Mouse (Mus musculus) midbrain, embryonic 10.5 days (tissue): ENCODE measurements around the gene Atxn7l1. TPM values are rescaled to one million over a fixed set of nuclear protein-coding genes. Genes with fewer than 3 reads are reported as not detected.

Experiments used
- DNase-seq: peaks from one replicate; pipeline ENCODE4 v3.0.0-alpha.2; 2017; ENCODE audit warnings: low spot score
- H3K27ac ChIP-seq: fragments of 300-500 bp; sonication (generic); replicated peaks from 2 replicates; pipeline ENCODE4 v1.5.1; 2016; ENCODE audit warnings: mild to moderate bottlenecking
- H3K27me3 ChIP-seq: fragments of 300-500 bp; sonication (generic); 2 replicates; pipeline ENCODE4 v1.6.1; 2016; ENCODE audit warnings: low read depth, mild to moderate bottlenecking; ENCODE audit not compliant: poor library complexity, severe bottlenecking
- H3K36me3 ChIP-seq: fragments of 300-500 bp; sonication (generic); 2 replicates; pipeline ENCODE4 v1.6.1; 2016; ENCODE audit warnings: mild to moderate bottlenecking, moderate library complexity
- H3K4me1 ChIP-seq: fragments of 300-500 bp; sonication (generic); 2 replicates; pipeline ENCODE4 v1.6.1; 2016
- H3K4me3 ChIP-seq: fragments of 300-500 bp; sonication (generic); 2 replicates; pipeline ENCODE4 v1.5.1; 2016; ENCODE audit warnings: mild to moderate bottlenecking, moderate library complexity
- H3K9me3 ChIP-seq: fragments of 300-500 bp; sonication (generic); replicated peaks from 2 replicates; pipeline ENCODE4 v1.6.1; 2016; ENCODE audit warnings: mild to moderate bottlenecking
- WGBS: fragments of 180-500 bp; shearing (Covaris S2); methylation state at CpG from one replicate; pipeline ENCODE4 v1.1.7; 2016; 5-methylcytosine and 5-hydroxymethylcytosine counted together
- polyA plus RNA-seq: library from polyadenylated mRNA; unstranded; fragments of >200 nt; fragmentation: Nextera tagmentation; extraction: Ambion mirVana; gene quantifications from 2 replicates; pipeline ENCODE4 v1.2.1, GENCODE M21; 2016

Atxn7l1 gene
- polyA plus RNA-seq, 1 experiment from 2014 or later: 10.0 TPM

DNA sequence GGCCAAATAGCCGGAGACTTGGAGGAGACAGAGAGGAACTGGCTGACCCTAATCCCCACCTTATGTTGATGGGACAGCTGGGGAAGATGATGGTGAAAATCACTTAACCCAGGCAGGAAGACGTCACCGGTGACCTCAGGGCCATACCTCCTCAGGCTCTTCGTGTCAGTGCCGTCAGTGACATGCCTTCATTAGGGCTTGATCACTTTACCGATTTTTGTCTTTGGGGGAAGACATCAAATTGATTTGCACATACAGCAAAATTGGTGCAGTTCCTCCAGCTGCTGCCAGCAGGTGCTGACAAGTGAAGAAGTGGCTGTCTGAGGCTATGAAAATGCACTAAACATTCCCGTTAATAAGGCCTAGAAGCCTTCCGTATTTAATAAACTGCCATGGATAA is 103.9 kb downstream of the Atxn7l1 start:
- H3K27me3 ChIP-seq: no peaks in the 10 kb centered on the region
- DNase-seq: no peak
- 89% methylated on average over 8 of the region's 8 CpGs for whole genome bisulfite sequencing
- H3K36me3 ChIP-seq: peaks cover 9% of the 10 kb centered on the region
- no peak overlapping the region for H3K27ac ChIP-seq
- no peak overlapping the region for H3K4me3 ChIP-seq
- H3K4me1 ChIP-seq: peaks cover 16% of the 10 kb centered on the region
- H3K9me3 ChIP-seq: no peaks in the 10 kb centered on the region

DNA sequence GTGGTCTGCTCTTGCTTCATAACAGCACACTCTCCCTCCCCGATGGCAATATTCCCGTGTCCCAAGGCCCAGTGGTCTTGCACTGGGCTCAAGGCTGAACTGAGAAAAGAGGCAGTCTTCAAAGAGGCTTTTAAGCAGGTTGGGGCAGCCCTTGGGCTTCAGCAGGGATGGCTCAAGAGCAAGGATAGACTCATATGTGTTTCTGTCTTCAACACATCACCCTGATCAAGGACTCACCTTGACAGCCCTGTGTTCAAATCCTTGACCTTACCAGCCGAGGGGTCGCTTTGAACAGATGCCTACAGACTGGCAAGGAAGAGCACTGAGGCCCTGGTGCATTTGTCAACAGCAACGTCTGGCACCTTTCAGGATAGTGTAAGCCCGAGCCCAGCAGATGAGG is 105.1 kb downstream of the Atxn7l1 start:
- Histone ChIP-seq H3K4me3 (no peak overlapping the region), H3K4me1 (peaks cover 15% of the 10 kb centered on the region), H3K27me3 (no peaks in the 10 kb centered on the region), H3K36me3 (peaks cover 9% of the 10 kb centered on the region), H3K9me3 (no peaks in the 10 kb centered on the region), H3K27ac (0 out of 2 replicates have a peak overlapping the region, but pooled peaks have one; percentile 42)
- DNase-seq: no peak
- WGBS: 87% methylated on average over 6 of the region's 6 CpGs

DNA sequence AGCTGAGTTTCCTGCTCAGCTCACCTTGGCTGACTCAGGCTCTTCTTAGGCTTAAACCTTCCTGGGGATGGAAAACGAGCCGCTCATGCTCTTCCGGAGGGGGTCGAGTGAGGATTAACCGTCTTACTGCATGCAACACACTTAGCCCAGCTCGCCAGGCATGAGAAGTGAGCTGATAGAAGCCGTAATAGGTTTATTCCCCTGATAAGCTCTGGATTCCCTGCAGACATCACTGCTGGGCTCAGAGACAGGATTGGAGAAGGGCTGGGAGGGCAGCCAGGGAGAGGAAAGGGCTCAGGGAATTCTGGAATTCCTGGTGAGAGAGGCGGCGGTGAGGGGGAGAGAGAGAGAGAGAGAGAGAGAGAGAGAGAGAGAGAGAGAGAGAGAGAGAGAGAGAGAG is 105.7 kb downstream of the Atxn7l1 start:
- DNase-seq: no peak
- 52% methylated on average over 9 of the region's 9 CpGs for whole genome bisulfite sequencing
- Histone ChIP-seq H3K27ac (0 out of 2 replicates have a peak overlapping the region, but pooled peaks have one; percentile 42), H3K9me3 (no peaks in the 10 kb centered on the region), H3K4me3 (no peak overlapping the region), H3K27me3 (no peaks in the 10 kb centered on the region), H3K36me3 (peaks cover 9% of the 10 kb centered on the region), H3K4me1 (peaks cover 15% of the 10 kb centered on the region)

DNA sequence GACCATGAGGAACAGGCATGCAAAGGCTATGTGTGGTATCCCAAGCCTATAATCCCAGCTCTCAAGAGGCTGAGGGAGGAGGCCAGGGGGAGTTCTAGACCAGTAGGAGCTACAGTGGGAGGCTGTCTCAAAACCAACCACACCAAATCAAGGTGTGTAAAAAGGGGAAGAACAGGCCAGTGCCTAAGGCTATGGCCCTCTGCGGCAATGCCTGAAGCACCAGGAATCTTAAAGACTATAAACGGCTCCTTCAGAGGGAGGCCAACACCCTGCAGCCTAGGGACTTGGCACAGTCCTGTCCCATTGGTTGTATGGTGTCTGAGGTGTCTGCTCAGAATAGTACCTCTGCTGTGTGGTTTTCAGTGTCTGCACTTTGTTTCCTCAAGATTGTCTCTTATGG is 107.8 kb downstream of the Atxn7l1 start:
- DNase-seq: no peak
- H3K4me1 ChIP-seq: peaks cover 13% of the 10 kb centered on the region
- no peaks in the 10 kb centered on the region for H3K27me3 ChIP-seq
- H3K36me3 ChIP-seq: peaks cover 2% of the 10 kb centered on the region
- 90% methylated on average over 2 of the region's 2 CpGs for WGBS
- no peak overlapping the region for H3K27ac ChIP-seq
- H3K9me3 ChIP-seq: no peaks in the 10 kb centered on the region
- H3K4me3 ChIP-seq: no peak overlapping the region

DNA sequence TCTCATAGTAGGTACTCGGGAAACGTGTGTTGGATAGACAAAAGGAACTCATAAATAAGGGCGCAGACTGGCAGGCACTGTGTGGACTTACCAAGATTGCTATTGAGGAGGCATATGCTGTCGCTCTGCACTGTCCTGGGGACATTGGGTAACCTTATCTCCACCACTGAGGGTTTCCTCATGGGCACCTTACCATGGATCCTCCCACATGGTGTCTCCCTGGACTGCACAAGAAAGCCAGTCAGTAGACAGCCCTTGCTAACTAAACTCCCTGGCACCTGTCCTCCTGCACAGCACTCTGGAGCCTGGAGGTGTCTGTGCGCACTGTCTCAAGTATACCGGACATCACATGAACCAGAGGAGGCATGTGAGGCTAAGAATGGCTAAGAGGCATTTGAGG is 108.9 kb downstream of the Atxn7l1 start:
- H3K36me3 ChIP-seq: no peaks in the 10 kb centered on the region
- 96% methylated on average over 6 of the region's 6 CpGs for WGBS
- H3K4me1 ChIP-seq: peaks cover 13% of the 10 kb centered on the region
- H3K27me3 ChIP-seq: no peaks in the 10 kb centered on the region
- no peaks in the 10 kb centered on the region for H3K9me3 ChIP-seq
- H3K4me3 ChIP-seq: no peak overlapping the region
- H3K27ac ChIP-seq: no peak overlapping the region
- DNase-seq: no peak

DNA sequence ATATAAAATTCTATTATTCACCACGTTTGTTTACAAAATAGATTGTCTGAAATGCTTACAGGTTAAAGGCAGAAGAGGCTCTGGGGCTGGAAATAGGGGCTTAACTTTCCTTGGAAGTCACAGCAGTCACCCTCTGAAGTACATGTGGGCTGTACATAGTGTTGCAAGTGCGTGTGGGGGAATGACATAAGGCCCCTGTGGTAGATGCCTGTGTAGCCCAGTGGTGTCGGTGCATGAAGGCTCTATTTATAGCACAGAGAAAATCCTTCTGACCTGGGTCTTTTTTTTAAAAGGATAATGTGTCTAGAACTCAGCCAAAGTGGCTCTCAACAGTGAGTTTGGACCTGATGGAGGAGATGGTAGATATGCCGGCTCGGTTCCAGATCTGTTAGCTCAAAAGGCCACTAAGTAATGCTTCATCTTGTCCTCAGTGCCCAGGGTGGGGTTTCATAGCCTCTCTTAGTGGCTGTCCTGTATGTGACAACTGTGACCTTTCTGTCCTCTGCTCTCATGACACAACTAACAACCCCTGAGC is 111.6 kb downstream of the Atxn7l1 start:
- no peak for DNase-seq
- WGBS: 93% methylated on average over 5 of the region's 5 CpGs
- Histone ChIP-seq H3K9me3 (no peaks in the 10 kb centered on the region), H3K36me3 (no peaks in the 10 kb centered on the region), H3K27me3 (no peaks in the 10 kb centered on the region), H3K27ac (no peak overlapping the region), H3K4me1 (no peaks in the 10 kb centered on the region), H3K4me3 (no peak overlapping the region)

DNA sequence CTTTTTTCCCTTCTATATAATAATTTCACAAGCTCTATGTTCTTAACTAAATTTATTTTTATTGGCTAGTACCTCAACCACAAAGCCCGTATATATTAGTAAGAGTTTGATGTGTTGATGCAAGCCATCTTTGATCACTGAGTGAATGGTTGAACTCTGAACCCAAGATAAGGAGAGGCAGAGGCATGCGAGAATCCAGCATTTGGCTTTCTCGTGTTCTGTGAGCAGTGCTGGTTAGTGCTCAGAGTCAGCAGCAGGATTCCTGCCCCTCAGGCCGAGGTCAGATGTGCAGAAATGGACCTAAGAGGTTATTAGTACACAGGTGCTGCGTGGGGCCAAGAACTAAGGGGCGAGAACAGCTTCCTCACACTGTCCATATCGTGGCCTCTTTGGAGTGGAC is 113.1 kb downstream of the Atxn7l1 start:
- Histone ChIP-seq H3K9me3 (no peaks in the 10 kb centered on the region), H3K27ac (no peak overlapping the region), H3K27me3 (no peaks in the 10 kb centered on the region), H3K4me1 (no peaks in the 10 kb centered on the region), H3K4me3 (no peak overlapping the region), H3K36me3 (no peaks in the 10 kb centered on the region)
- DNase-seq: no peak
- WGBS: 90% methylated on average over 7 of the region's 7 CpGs

DNA sequence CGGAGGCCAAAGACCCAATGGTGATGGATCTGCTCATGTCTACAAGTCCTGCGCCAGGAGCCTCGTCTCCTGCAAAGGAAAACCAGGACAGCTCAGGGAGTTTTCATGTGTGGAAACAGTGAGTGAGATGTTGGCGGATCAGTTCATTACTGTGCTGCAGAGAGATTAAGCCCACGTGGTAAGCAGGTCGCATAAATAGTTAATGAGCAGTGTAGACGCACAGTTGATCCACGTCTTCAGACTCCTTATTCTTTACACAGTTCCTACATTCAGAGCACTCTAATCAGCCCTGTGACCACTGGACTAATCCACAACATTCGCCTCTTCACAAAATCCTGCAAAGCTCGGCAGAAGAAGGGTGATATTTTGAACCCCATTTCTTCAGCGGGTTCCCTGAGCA is 118.4 kb downstream of the Atxn7l1 start:
- 93% methylated on average over 11 of the region's 11 CpGs for WGBS
- Histone ChIP-seq H3K4me3 (no peak overlapping the region), H3K36me3 (no peaks in the 10 kb centered on the region), H3K27ac (no peak overlapping the region), H3K9me3 (no peaks in the 10 kb centered on the region), H3K27me3 (no peaks in the 10 kb centered on the region), H3K4me1 (no peaks in the 10 kb centered on the region)
- DNase-seq: no peak

DNA sequence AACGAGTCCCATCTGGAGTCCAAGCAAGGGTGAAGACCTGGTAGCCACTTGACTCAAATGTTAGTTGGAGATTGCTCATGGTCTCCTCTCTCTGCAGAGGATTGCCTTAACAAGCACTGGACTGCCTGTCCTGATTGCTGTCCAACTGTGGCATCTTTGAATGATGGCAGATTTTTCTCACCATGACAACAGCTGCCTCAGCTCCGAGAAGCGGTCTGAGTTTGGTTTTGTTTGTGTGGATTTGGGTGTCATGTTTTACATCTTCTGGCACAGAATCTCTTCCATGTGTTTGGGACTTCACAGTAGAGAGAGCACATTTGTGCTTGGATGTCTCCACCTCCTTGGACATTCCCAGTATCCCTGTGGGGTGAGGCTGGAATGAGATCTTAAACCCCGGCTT is 120.5 kb downstream of the Atxn7l1 start:
- no peak overlapping the region for H3K27ac ChIP-seq
- no peak for DNase-seq
- no peaks in the 10 kb centered on the region for H3K9me3 ChIP-seq
- no peaks in the 10 kb centered on the region for H3K36me3 ChIP-seq
- no peaks in the 10 kb centered on the region for H3K4me1 ChIP-seq
- H3K4me3 ChIP-seq: no peak overlapping the region
- no peaks in the 10 kb centered on the region for H3K27me3 ChIP-seq
- WGBS: 86% methylated on average over 4 of the region's 4 CpGs

DNA sequence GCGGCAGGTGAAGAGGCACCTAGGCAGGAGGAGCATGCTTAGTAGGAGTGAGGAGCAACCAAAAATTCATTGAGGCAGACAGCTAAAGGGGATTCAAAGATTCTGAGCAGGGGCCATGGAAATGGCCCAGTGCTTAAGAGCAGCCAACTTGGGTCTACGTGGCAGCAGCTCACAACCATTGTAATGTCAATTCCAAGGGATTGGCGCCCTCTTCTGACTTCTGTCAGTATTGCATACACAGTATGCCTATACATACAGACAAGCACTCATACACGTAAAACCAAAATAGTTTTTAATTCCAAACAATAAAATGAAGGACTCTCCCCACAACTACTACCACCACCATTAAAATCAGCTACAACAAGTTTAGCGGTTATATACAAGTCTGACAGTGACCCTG is 122.2 kb downstream of the Atxn7l1 start:
- WGBS: 76% methylated on average over 5 of the region's 5 CpGs
- Histone ChIP-seq H3K4me1 (no peaks in the 10 kb centered on the region), H3K4me3 (no peak overlapping the region), H3K9me3 (no peaks in the 10 kb centered on the region), H3K36me3 (no peaks in the 10 kb centered on the region), H3K27me3 (no peaks in the 10 kb centered on the region), H3K27ac (no peak overlapping the region)
- peak; percentile 29 for DNase-seq

DNA sequence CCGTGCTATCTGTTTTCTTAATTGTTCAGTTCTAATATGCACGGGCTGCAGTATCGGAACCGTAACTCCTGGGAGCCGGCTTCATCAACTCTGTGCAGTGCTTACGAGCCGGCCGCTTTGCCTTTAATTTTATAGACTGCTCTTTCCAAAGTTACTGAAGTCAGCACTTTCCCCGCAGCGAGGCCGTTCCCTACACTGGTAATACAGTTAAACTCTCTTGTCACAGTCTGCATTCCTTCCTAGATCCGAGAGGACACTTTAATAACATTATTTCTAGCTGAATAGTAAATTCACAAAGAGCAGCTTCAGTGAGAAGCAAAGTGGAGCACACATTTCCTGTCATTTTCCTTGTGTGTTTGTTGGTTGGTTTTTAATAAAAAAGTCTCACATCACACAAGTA is 124.4 kb downstream of the Atxn7l1 start:
- 91% methylated on average over 12 of the region's 12 CpGs for WGBS
- Histone ChIP-seq H3K36me3 (no peaks in the 10 kb centered on the region), H3K27ac (no peak overlapping the region), H3K9me3 (no peaks in the 10 kb centered on the region), H3K4me3 (no peak overlapping the region), H3K4me1 (no peaks in the 10 kb centered on the region), H3K27me3 (no peaks in the 10 kb centered on the region)
- DNase-seq: no peak

DNA sequence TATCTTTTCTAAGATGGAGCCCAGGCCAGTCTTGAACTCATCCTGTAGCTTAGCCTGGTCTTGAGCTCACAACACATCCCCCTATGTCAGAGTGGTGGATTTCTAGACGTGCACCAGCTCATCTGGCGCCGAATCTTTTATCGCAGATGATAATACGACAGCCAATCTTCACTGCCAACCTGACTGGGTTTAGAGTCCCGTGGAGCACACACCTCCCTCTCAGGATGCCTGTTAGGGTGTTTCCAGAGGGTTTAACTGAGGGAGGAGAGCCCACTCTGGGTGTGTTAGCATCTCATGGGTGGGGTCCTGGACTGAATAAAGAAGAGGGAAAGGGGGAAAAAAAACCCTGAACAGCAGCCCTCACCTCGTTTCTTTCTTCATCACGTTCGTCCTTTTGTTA is 124.9 kb downstream of the Atxn7l1 start:
- 81% methylated on average over 9 of the region's 9 CpGs for WGBS
- H3K4me1 ChIP-seq: no peaks in the 10 kb centered on the region
- H3K4me3 ChIP-seq: no peak overlapping the region
- H3K27me3 ChIP-seq: no peaks in the 10 kb centered on the region
- H3K36me3 ChIP-seq: no peaks in the 10 kb centered on the region
- DNase-seq: no peak
- no peaks in the 10 kb centered on the region for H3K9me3 ChIP-seq
- no peak overlapping the region for H3K27ac ChIP-seq

DNA sequence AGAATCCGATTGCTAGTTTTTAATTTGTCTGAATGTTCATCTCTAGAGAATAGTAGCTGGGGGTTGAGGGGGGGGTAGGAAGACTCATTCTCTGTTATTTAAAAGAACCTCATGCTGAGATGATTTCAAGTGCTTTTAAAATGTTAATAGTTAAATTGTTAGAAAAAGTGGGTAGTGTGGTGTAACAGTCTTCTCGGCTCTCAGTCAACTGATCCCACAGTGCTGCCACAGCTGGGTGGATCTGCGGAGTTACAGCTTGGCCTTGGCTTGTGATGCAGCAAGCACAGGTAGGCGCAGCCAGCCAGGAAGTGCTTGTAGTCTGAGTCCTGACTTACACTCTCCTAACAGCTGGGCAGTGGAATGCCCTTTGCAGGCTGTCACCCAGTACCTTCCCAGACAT is 125.7 kb downstream of the Atxn7l1 start:
- DNase-seq: no peak
- no peaks in the 10 kb centered on the region for H3K27me3 ChIP-seq
- H3K27ac ChIP-seq: no peak overlapping the region; the same call in 1 of the 2 replicates
- H3K4me3 ChIP-seq: no peak overlapping the region
- whole genome bisulfite sequencing: 70% methylated on average over 4 of the region's 4 CpGs
- no peaks in the 10 kb centered on the region for H3K36me3 ChIP-seq
- H3K9me3 ChIP-seq: no peaks in the 10 kb centered on the region
- no peaks in the 10 kb centered on the region for H3K4me1 ChIP-seq

DNA sequence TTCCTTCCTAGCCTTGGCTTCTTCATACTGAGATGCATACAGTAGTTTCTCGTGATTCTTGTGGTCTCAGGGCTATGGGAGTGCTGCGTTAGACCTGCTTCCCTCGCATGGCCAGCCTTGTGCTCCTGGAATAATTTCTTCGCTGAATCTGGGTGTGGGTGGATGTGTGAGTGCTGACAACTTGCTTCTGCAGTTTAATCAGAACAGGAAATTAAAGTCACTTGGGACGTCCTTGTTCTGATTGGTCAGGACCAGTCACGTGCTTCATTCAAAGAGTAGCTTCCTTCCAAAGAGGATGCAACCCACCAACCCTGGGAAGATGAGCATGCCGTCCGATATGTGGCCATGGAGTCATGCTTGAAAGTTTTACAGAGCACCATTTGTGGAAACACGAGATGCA is 126.2 kb downstream of the Atxn7l1 start:
- Histone ChIP-seq H3K9me3 (no peaks in the 10 kb centered on the region), H3K27ac (no peak overlapping the region; the same call in 1 of the 2 replicates), H3K27me3 (no peaks in the 10 kb centered on the region), H3K4me1 (no peaks in the 10 kb centered on the region), H3K36me3 (no peaks in the 10 kb centered on the region), H3K4me3 (no peak overlapping the region)
- no peak for DNase-seq
- WGBS: 87% methylated on average over 9 of the region's 9 CpGs
